Mouse (Mus musculus) embryonic fibroblast, embryonic 13.5 days (primary cell): ENCODE results near the gene Cyb5r1.

Experiments used
- CTCF ChIP-seq: IDR thresholded peaks from 2 replicates; pipeline ENCODE4 v1.5.1; 2011; ENCODE audit warnings: mild to moderate bottlenecking, control low read depth, low read length, moderate library complexity, borderline replicate concordance; ENCODE audit not compliant: insufficient read depth
- POLR2A ChIP-seq: IDR thresholded peaks from 2 replicates; pipeline ENCODE4 v1.6.1; 2011; ENCODE audit warnings: low read depth, mild to moderate bottlenecking, control low read depth, low read length, moderate library complexity

DNA sequence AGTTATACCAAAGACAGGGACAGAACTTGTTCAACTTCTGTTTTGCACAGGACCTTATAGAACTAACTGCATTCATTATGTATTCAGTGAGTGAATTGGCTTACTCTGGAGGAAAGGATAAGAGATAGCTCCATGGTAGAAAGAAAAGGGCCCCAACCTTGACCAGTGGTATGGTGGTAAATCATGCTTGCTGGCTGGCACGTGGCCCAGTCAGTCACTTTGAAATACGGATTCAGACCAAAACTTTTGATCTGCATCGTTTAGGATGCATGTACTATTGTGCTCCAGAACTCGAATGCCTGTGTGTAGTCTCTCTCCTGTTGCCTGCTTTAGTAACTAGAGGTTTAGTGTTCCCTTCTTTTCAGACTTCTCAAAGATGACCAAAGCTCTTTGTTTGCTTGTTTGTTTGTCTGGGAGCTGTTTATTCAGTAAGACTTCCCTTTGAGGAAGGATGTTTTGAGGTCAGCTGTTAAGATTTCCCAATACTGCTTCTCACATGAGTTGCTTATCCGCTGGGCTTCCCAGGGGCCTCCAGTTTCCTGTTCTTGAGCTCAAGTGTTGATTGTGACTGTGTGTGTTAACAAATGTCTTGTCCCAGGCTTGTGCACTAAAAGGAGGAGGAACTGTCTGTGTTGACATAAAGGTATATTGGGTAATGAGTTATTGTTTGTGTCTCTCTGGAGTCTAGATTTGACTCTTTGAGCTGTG lies 14.5 kb downstream of the Cyb5r1 start:
- TF ChIP-seq POLR2A (no peak), CTCF (no peak)
